Mouse (Mus musculus) intestine, postnatal 0 days (tissue): ENCODE results near the gene Ankfy1. TPM values are rescaled to one million over a fixed set of nuclear protein-coding genes. Genes with fewer than 3 reads are reported as not detected.

Experiments
- ATAC-seq: fragments of 200-750 bp; cut with Nextera tagmentation; 2 replicates; pipeline ENCODE4 v1.8.0; 2017; ENCODE audit warnings: mild to moderate bottlenecking, moderate TSS enrichment, moderate library complexity
- H3K27ac ChIP-seq: fragments of 300-500 bp; sonication (generic); 2 replicates; pipeline ENCODE4 v1.5.1; 2014; ENCODE audit warnings: mild to moderate bottlenecking, low read depth, low read length, moderate library complexity
- H3K27me3 ChIP-seq: fragments of 300-500 bp; sonication (generic); replicated peaks from 2 replicates; pipeline ENCODE4 v1.6.1; 2014; ENCODE audit warnings: low read length, mixed read lengths; ENCODE audit not compliant: control insufficient read depth, insufficient read depth
- H3K36me3 ChIP-seq: fragments of 300-500 bp; sonication (generic); 2 replicates; pipeline ENCODE4 v1.6.1; 2014; ENCODE audit warnings: mild to moderate bottlenecking, moderate library complexity; ENCODE audit not compliant: control insufficient read depth, insufficient read depth
- H3K4me1 ChIP-seq: fragments of 300-500 bp; sonication (generic); replicated peaks from 2 replicates; pipeline ENCODE4 v1.6.1; 2014; ENCODE audit warnings: antibody characterized with exemption, low read length, mixed read lengths; ENCODE audit not compliant: control insufficient read depth, insufficient read depth
- H3K4me2 ChIP-seq: fragments of 300-500 bp; sonication (generic); replicated peaks from 2 replicates; pipeline ENCODE4 v1.6.1; 2014; ENCODE audit warnings: low read depth, mild to moderate bottlenecking, moderate library complexity
- H3K4me3 ChIP-seq: fragments of 300-500 bp; sonication (generic); 2 replicates; pipeline ENCODE4 v1.5.1; 2014; ENCODE audit warnings: low read depth, low read length
- H3K9ac ChIP-seq: fragments of 300-500 bp; sonication (generic); 2 replicates; pipeline ENCODE4 v1.6.1; 2014; ENCODE audit warnings: mild to moderate bottlenecking, low read depth, low read length
- H3K9me3 ChIP-seq: fragments of 300-500 bp; sonication (generic); 2 replicates; pipeline ENCODE4 v1.6.1; 2016; ENCODE audit warnings: mixed run types; ENCODE audit not compliant: control insufficient read depth
- CTCF ChIP-seq: sonication (generic); IDR thresholded peaks from 2 replicates; pipeline ENCODE4 v1.5.1; 2016; ENCODE audit warnings: low read depth, mild to moderate bottlenecking, control low read depth, antibody characterized with exemption, moderate library complexity
- WGBS: fragments of 180-500 bp; shearing (Covaris S2); extraction: QIAGEN DNeasy Blood & Tissue Kit; methylation state at CpG from one replicate; pipeline ENCODE4 v1.1.7; 2014; 5-methylcytosine and 5-hydroxymethylcytosine counted together
- polyA plus RNA-seq: library from polyadenylated mRNA; unstranded; fragments of >200 nt; fragmentation: Nextera tagmentation; extraction: Ambion mirVana; gene quantifications from 2 replicates; pipeline ENCODE4 v1.2.1, GENCODE M21; 2015

Ankfy1 gene
- polyA plus RNA-seq, 1 experiment from 2014 or later, result 8.3 TPM

DNA sequence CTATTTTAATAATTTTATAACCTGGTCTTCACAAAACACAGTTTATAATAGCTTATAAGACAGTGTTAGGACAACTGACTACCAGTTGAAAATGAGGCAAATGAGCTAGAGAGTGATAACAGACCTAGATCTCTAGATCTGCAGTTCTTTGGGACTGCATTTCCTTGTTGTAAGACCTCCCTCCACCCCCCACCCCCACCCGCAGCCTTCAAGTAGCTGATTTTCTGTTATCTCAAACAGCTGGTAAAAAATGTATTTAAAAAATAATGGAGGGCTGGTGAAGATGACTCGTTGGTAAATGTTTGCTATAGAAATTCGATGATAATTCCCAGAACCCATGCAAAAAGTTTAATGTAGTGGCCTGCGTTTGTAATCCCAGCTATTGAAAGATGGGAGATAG lies 25.2 kb upstream of the Ankfy1 start:
- no peak for TF ChIP-seq CTCF
- no peaks in the 10 kb centered on the region for H3K4me1 ChIP-seq
- ATAC-seq, result no peak

DNA sequence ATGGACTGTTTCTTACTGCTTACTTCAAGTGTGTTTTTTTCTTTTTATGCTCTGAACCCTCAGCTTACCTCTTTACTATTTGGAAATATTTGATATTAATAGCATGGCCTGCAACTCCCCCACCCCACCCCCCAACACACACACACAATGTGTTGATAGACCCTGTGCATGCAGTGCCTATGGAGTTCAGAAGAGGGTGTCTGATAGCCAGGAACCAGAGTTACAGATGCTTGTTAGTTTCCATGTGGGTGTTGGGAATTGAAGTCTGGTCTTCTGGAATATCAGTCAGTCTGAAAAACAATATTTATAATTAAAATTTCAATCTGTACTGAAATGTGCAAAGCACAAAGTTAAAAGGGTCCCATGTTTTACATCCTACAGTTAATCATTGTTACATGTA lies 19.2 kb upstream of the Ankfy1 start:
- Histone ChIP-seq H3K9ac (no peak overlapping the region), H3K27ac (no peak overlapping the region), H3K4me2 (no peak overlapping the region), H3K36me3 (0 out of 2 replicates have a peak, but pooled peaks cover 6% of the 10 kb centered on the region), H3K9me3 (no peaks in the 10 kb centered on the region), H3K27me3 (no peaks in the 10 kb centered on the region), H3K4me1 (no peaks in the 10 kb centered on the region), H3K4me3 (no peak overlapping the region)
- no peak for ATAC-seq
- no peak for TF ChIP-seq CTCF

More for the DNA sequence above, 25.2 kb upstream of the Ankfy1 start:
- Histone ChIP-seq H3K9me3 (no peaks in the 10 kb centered on the region), H3K36me3 (no peaks in the 10 kb centered on the region), H3K9ac (no peak overlapping the region), H3K27me3 (no peaks in the 10 kb centered on the region), H3K4me2 (no peak overlapping the region), H3K27ac (no peak overlapping the region), H3K4me3 (no peak overlapping the region)
- 81% methylated on average over 4 of the region's 4 CpGs for WGBS

DNA sequence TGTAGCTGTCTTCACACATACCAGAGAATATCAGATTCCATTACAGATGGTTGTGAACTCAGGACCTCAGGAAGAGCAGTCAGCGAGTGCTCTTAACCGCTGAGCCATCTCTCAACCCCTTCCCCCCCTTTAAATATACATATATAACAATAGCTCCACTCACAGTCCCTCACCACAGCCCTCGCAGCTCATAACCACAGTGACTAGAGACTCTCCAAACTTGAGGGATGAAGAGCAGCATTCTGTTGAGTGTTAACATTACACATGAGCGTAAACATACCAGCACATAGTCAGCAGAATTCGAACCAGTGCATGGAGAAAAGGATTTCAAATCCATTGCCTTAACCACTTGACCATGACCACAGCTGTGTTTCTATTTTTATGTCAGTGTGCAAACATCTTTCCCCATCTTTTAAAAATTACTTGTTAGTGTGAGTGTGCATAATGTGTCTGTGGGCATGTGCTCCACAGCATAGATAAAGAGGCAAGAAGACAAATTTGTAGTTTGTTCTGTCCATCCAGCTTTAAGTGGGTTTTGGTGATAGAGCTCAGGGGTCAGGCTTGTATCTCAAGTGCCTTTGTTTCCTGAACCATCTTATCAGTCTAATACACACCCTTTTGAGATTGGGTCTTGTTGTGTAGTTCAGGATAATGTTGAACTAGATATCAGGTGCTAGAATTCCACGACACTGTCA lies 18.4 kb upstream of the Ankfy1 start:
- Histone ChIP-seq H3K4me2 (no peak overlapping the region), H3K4me1 (no peaks in the 10 kb centered on the region), H3K36me3 (0 out of 2 replicates have a peak, but pooled peaks cover 6% of the 10 kb centered on the region), H3K9ac (no peak overlapping the region), H3K27me3 (no peaks in the 10 kb centered on the region), H3K4me3 (no peak overlapping the region), H3K27ac (no peak overlapping the region), H3K9me3 (no peaks in the 10 kb centered on the region)
- TF ChIP-seq CTCF, result no peak
- WGBS, result 66% methylated on average over 6 of the region's 6 CpGs
- ATAC-seq, result no peak

DNA sequence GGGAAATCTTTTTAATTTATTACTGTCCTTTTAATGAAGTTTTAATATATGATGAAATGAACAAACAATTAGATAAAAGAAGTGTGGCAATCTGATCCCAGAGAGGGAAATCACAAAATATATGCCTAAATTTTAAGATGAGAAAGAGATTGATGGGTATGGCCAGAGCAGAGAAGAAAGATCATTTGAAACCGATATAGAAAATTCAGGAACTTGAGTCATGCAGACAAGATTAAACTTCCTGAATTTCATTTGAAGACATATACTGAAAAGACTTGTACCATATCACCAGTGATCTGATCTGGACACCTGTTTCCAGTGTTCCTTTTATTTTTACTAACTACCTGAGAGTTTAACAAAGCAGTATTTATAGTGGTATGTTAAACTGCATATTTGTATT lies 17.4 kb upstream of the Ankfy1 start:
- 91% methylated on average over 1 of the region's 1 CpGs for WGBS
- no peak overlapping the region for H3K9ac ChIP-seq
- no peak for ATAC-seq

DNA sequence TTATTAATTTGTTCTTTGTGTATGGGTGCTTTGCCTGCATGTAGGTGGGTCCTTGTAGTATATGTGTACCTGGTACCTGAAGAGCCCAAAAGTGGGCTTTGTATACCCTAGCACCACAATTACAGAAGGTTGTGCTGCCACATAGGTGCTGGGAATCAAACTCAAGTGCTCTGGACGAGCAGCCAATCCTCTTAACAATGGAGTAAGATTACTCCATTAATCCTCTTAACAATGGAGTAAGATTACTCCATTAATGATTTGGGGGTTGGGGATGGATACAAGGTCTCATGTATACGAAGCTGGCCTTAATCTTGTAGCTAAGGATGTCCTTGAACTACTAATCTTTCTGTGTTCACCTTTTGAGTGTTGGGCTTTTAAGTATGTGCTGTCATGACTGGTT lies 14.5 kb upstream of the Ankfy1 start:
- Histone ChIP-seq H3K4me2 (no peak overlapping the region), H3K4me3 (no peak overlapping the region), H3K27me3 (no peaks in the 10 kb centered on the region), H3K4me1 (no peaks in the 10 kb centered on the region), H3K36me3 (0 out of 2 replicates have a peak, but pooled peaks cover 6% of the 10 kb centered on the region), H3K9ac (no peak overlapping the region), H3K9me3 (no peaks in the 10 kb centered on the region), H3K27ac (no peak overlapping the region)
- no peak for TF ChIP-seq CTCF
- 79% methylated on average over 2 of the region's 2 CpGs for WGBS
- ATAC-seq, result no peak

More for the DNA sequence above, 17.4 kb upstream of the Ankfy1 start:
- Histone ChIP-seq H3K36me3 (0 out of 2 replicates have a peak, but pooled peaks cover 6% of the 10 kb centered on the region), H3K27me3 (no peaks in the 10 kb centered on the region), H3K9me3 (no peaks in the 10 kb centered on the region), H3K4me1 (no peaks in the 10 kb centered on the region), H3K4me3 (no peak overlapping the region), H3K4me2 (no peak overlapping the region), H3K27ac (no peak overlapping the region)
- TF ChIP-seq CTCF, result no peak

DNA sequence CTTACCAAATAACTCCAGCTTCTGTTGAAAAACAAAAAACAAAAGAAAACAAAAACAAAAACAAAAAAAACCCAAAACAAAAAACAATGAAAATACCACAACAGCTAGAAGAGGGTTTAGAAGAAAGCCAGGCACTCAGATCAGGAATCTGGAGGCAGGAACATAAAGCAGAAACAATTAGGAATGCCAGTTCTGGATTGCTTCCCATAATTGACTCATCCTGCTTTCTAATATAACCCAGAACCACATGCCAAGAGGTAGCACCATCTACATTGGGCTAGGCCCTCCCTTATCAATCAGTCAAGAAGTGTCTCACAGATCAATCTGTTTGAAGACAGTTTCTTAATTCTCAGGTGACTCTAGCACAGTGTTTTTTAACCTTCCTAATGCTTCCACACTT lies 9.1 kb upstream of the Ankfy1 start:
- Histone ChIP-seq H3K4me2 (no peak overlapping the region), H3K4me1 (no peaks in the 10 kb centered on the region), H3K9ac (no peak overlapping the region), H3K27ac (no peak overlapping the region), H3K36me3 (0 out of 2 replicates have a peak, but pooled peaks cover 7% of the 10 kb centered on the region), H3K4me3 (no peak overlapping the region), H3K9me3 (no peaks in the 10 kb centered on the region), H3K27me3 (no peaks in the 10 kb centered on the region)
- no peak for TF ChIP-seq CTCF
- no peak for ATAC-seq
